Mouse (Mus musculus) ES-Bruce4 (cell line): Measurements from ENCODE around the gene Strip1.

ENCODE experiments used
- CTCF ChIP-seq: IDR thresholded peaks from one replicate; pipeline ENCODE4 v1.8.1; 2011; ENCODE audit warnings: low read depth, low read length
- EP300 ChIP-seq: IDR thresholded peaks from 2 replicates; pipeline ENCODE4 v1.6.1; 2011; ENCODE audit warnings: low read depth, low read length; ENCODE audit not compliant: insufficient read depth
- POLR2A ChIP-seq: IDR thresholded peaks from one replicate; pipeline ENCODE4 v1.8.1; 2011; ENCODE audit warnings: low read length; ENCODE audit not compliant: insufficient read depth

DNA sequence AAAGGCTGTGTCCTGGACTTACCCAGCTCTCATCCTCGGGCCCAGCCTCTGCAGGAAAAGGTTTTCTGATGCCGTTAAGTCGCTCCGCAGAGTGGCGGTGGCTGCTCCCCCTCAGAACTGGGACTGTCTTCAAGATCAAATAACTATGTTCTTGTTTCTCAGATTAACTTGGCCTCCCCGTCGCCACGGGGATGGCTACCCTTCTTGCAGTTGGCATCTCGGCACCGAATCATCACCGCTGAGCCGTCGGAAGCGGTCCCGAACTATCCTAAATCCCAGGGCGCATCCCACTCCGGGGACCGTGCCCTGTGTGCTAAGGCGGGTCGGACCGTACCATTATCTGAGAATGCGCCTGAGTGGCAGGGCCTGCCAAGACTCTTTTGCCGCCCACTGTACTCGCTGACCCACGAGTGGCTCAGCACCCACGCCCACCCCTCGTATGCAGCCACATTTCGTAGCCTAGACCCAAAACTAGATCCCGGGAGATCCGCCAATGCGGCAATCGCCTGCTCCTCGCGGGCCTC is 35.5 kb downstream of the Strip1 start:
- no peak for TF ChIP-seq CTCF
- TF ChIP-seq POLR2A: no peak
- no peak for TF ChIP-seq EP300
